ENCODE assay signal across 13 mouse cellular contexts in the genomic region with DNA sequence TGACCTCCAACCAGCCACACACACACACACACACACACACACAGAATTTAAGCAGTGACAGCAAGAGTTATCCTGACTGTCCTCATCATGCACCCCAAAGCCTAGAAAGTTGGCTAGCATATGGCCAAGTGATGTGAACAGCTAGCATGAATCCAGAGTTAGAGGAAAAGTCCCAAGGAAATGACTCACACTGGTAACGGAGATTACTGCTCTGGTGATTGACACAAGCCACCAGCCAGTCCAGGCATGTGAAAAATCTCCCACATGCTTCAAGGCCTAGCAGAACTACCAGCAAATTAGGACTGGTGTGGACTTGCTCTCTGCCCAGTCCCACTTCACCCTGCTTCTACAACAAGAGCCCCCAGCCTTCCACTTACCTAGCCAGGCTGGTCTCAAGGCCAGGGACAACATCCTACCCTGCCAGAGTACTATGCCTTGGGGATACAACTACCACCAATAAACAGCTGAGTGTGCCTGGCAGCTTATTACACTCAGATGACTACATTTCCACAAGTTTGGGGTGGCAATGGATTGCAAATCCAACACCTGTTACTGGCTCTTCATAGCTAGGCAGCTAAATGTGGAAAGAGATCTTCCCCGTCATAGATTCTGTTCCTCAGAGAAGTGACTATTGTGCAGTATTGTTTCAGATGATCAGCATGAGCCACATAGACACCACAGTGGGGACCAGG. TPM values are rescaled to one million over a fixed set of nuclear protein-coding genes. Genes with fewer than 3 reads are reported as not detected.
DNase-seq lines count a peak whose midpoint lies in the region; ATAC-seq and TF ChIP-seq lines count a peak whose summit lies in the region.
"Had no signal": no experiment of that assay in that cellular context is flagged by ENCODE, and none has a peak within 500 bp of the region (broad histone marks: within the 10 kb centered on the region; RNA-seq: fewer than 3 reads in every experiment).

No protein-coding gene starts in this region.

- no peak for TF ChIP-seq POLR2A in heart, adult 2 months (IDR thresholded peaks at IDR 0.05; ENCODE audit: insufficient read depth, low read depth, low read length)
- no peak for TF ChIP-seq POLR2A in bone marrow macrophage, adult 2 months (IDR thresholded peaks at IDR 0.05; ENCODE audit: borderline replicate concordance, low read depth, low read length)

- 26% methylated on average over 2 of the region's 2 CpGs for WGBS in heart, embryonic 12.5 days
- WGBS in heart, adult 2 months: 37% methylated on average over 2 of the region's 2 CpGs
- 54% methylated on average over 2 of the region's 2 CpGs for WGBS in limb, embryonic 15.5 days

- ATAC-seq in heart, embryonic 12.5 days (ENCODE audit: insufficient number of reproducible peaks, low FRiP score): peak; percentile 58
- 0 out of 2 replicates have a peak, but pooled peaks have one; percentile 41 for ATAC-seq in limb, embryonic 15.5 days (ENCODE audit: insufficient number of reproducible peaks, low FRiP score, low TSS enrichment, low read depth)
- ATAC-seq: forebrain, embryonic 13.5 days had no signal

- intact Hi-C loops in heart, adult 2 months (cut with DNase I): loop anchor here (2.0 kb wide), 1 partner anchor 33 kb away; no protein-coding TSS in a partner anchor

- no peaks in the 10 kb centered on the region for H3K9me3 ChIP-seq in heart, embryonic 12.5 days (replicated peaks)
- H3K9me3 ChIP-seq in limb, embryonic 15.5 days: no peaks in the 10 kb centered on the region
- H3K9me3 ChIP-seq: forebrain, embryonic 13.5 days; lung, embryonic 15.5 days had no signal

- H3K79me2 ChIP-seq in heart, adult 2 months (replicated peaks; ENCODE audit: control insufficient read depth, insufficient read depth, low read length): peaks cover 13% of the 10 kb centered on the region; the same call in 1 of the 2 replicates

- TF ChIP-seq CTCF in heart, adult 2 months (IDR thresholded peaks at IDR 0.05): no peak
- no peak for TF ChIP-seq CTCF in bone marrow macrophage, adult 2 months (IDR thresholded peaks at IDR 0.05; ENCODE audit: low read depth, low read length)

- H3K4me2 ChIP-seq in heart, embryonic 12.5 days: no peak overlapping the region
- no peak overlapping the region for H3K4me2 ChIP-seq in limb, embryonic 15.5 days
- H3K4me2 ChIP-seq: forebrain, embryonic 13.5 days; lung, embryonic 15.5 days had no signal

- no peak for DNase-seq in heart, adult 2 months
- DNase-seq in A20 (ENCODE audit: low read depth, low spot score): peak; percentile 19
- DNase-seq in left cerebral cortex, adult 9 months (ENCODE audit: low spot score in 2 of 2): no peak
- no peak for DNase-seq in thymus, adult 18-20 months
- no peak for DNase-seq in right cerebral cortex, postnatal 10 days (ENCODE audit: low spot score in 2 of 2)
- DNase-seq: embryo, embryonic 11 days; thymus, postnatal 25 days had no signal

- no peaks in the 10 kb centered on the region for H3K27me3 ChIP-seq in heart, embryonic 12.5 days (replicated peaks)
- H3K27me3 ChIP-seq in heart, adult 2 months (ENCODE audit: control insufficient read depth, insufficient read depth, low read length): no peaks in the 10 kb centered on the region
- no peaks in the 10 kb centered on the region for H3K27me3 ChIP-seq in limb, embryonic 15.5 days
- H3K27me3 ChIP-seq: forebrain, embryonic 13.5 days; lung, embryonic 15.5 days had no signal

- H3K9ac ChIP-seq in heart, embryonic 12.5 days: no peak overlapping the region
- no peak overlapping the region for H3K9ac ChIP-seq in heart, adult 2 months (ENCODE audit: low read depth, low read length)
- H3K9ac ChIP-seq in limb, embryonic 15.5 days: no peak overlapping the region
- H3K9ac ChIP-seq: forebrain, embryonic 13.5 days; lung, embryonic 15.5 days had no signal

- no peak for TF ChIP-seq EP300 in heart, adult 2 months (IDR thresholded peaks at IDR 0.05; ENCODE audit: insufficient read depth, low read depth, low read length)

- H3K4me1 ChIP-seq in heart, embryonic 12.5 days (replicated peaks): peaks cover 70% of the 10 kb centered on the region
- peaks cover 26% of the 10 kb centered on the region for H3K4me1 ChIP-seq in heart, adult 2 months (ENCODE audit: control insufficient read depth, insufficient read depth, low read length)
- H3K4me1 ChIP-seq in bone marrow macrophage, adult 2 months (ENCODE audit: control insufficient read depth, insufficient read depth, low read length): peaks cover 64% of the 10 kb centered on the region
- H3K4me1 ChIP-seq in limb, embryonic 15.5 days: peaks cover 26% of the 10 kb centered on the region

- peak overlapping the region; percentile 80 for H3K27ac ChIP-seq in heart, embryonic 12.5 days (ENCODE audit: poor library complexity, severe bottlenecking)
- no peak overlapping the region for H3K27ac ChIP-seq in heart, adult 2 months
- H3K27ac ChIP-seq in bone marrow macrophage, adult 2 months (ENCODE audit: insufficient read depth, low read depth, low read length): peak overlapping the region; percentile 87
- 0 out of 2 replicates have a peak overlapping the region, but pooled peaks have one; percentile 3 for H3K27ac ChIP-seq in limb, embryonic 15.5 days
- H3K27ac ChIP-seq: forebrain, embryonic 13.5 days; layer of hippocampus, adult 2 months; lung, embryonic 15.5 days had no signal

- no peaks in the 10 kb centered on the region for H3K36me3 ChIP-seq in heart, embryonic 12.5 days
- peaks cover 9% of the 10 kb centered on the region for H3K36me3 ChIP-seq in heart, adult 2 months (ENCODE audit: control insufficient read depth, insufficient read depth, low read length)
- no peaks in the 10 kb centered on the region for H3K36me3 ChIP-seq in limb, embryonic 15.5 days
- H3K36me3 ChIP-seq: lung, embryonic 15.5 days had no signal

- no peak overlapping the region for H3K4me3 ChIP-seq in heart, embryonic 12.5 days
- no peak overlapping the region for H3K4me3 ChIP-seq in heart, adult 2 months
- no peak overlapping the region for H3K4me3 ChIP-seq in bone marrow macrophage, adult 2 months (ENCODE audit: insufficient read depth, low read length)
- no peak overlapping the region for H3K4me3 ChIP-seq in limb, embryonic 15.5 days
- H3K4me3 ChIP-seq: forebrain, embryonic 13.5 days; layer of hippocampus, adult 2 months; lung, embryonic 15.5 days had no signal

RNA-seq across cellular contexts. Expression of a gene that starts 35.5 kb away (rescaled TPM):
- polyA plus RNA-seq in heart, embryonic 12.5 days (2016; fragmentation: Nextera tagmentation; extraction: Ambion mirVana): 81.0 and 85.4 TPM in 2 replicates
- 100 to 1,000 TPM in 1 of 2 experiments, 10 to 100 TPM in 1; 85.8 to 101 TPM for total RNA-seq in heart, adult 2 months (2021)
- polyA plus RNA-seq in heart, adult 2 months (2012; rRNA removed): 46.8 and 65.3 TPM in 2 replicates
- 130 and 149 TPM in 2 replicates for polyA plus RNA-seq in bone marrow macrophage, adult 2 months (2012; ENCODE audit: insufficient read depth, insufficient read length, missing spikeins)
- 76.4 and 80.1 TPM in 2 replicates for polyA plus RNA-seq in limb, embryonic 15.5 days (2015; fragmentation: Nextera tagmentation; extraction: Ambion mirVana)
